Mouse (Mus musculus) skeletal muscle tissue, adult 2 months (tissue): ENCODE measurements around the gene 4933428G20Rik.

Source experiments
- DNase-seq: peaks from one replicate; pipeline ENCODE4 v3.0.0-alpha.2; 2012; ENCODE audit warnings: low read depth, low spot score

Gene 4933428G20Rik

DNA sequence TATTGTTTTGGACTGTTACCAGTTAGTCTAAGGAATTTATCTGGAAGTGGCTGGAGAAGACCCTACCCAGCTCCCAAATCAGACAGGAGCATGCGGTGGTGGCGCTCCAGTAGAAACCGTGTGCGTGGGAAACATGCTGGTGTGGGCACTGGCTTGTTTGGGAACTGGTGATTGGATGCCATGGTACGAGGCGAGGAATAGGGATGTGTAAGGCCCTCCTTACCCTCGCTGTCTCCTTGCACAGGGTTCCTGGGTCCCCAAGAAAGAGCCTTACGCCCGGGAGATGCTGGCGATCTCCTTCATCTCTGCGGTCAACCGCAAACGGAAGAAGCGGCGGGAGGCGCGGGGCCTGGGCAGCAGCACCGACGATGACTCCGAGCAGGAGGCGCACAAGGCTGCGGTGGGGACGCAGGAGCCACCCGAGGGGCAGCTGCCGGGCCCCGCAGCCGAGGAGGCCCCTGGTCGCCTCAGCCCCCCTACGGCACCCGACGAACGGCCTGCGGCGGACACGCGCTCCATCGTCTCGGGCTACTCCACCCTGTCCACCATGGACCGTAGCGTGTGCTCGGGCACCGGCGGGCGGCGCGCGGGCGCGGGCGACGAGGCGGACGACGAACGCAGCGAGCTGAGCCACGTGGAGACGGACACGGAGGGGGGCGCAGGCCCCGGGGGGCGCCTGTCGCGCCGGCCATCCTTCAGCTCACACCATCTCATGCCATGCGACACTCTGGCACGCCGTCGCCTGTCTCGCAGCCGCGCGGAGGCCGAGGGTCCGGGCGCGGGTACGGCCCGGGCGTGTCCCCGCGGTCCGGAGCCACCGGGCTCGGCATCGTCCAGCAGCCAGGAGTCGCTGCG, at the start of gene 4933428G20Rik:
Gene 4933428G20Rik, minus strand, starts transcription at position 476 of the 855 bp plus-strand sequence.
- DNase-seq = no peak

DNA sequence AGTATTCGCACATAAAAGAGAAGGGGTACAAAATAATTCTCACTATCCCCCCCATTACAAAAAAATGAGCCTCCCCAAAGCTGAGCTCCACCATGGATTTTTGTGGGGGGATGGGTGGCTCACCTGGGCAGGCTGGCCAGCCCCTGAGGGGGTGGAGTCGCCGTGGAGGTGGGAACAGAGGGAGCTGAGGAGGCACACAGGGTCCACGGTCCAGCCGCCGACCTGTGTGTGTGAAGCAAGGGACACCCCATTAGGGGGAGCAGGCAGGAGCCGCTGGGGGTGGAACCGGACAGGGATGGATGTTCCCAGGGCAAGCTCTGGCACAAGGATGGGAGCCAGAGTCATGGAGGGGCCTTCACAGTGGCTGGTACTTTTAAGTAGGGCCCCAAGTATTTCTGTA, 48.6 kb upstream of the 4933428G20Rik start:
- DNase-seq = no peak

DNA sequence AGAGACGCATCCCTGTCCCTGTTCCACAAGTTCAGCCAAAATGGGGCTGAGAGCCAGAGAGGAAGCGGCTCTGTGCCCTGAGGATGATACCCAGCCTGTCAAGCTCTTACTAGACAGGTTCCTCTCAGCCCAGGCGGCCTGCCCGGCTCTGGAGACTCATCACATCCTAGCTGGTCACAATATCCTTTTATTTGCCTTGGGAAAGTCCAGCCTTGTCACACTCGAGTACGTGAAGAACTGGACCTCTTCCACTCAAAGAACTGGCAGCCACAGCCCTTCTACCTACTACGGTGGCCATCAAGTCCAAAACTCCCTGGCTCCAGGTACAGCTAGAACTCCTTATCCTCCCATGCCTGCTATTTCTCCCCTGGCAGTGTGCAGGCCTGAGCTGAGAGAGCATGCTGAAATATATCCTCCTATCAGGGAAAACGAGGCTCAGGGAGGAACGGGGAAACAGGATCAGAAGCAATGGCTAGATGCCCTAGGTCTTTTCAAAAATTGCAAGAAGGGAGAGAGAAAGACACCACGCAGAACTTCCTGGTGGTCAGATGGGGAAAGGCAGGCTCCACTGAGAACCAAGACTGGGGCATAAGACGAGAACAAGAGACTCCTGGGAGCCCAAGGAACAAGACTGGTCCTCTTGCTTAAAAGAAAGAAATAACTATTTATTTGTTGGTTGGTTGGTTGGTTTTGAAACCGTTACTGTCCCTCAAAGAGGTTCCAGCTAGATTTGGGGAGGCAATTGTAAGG, 48.0 kb upstream of the 4933428G20Rik start:
- no peak for DNase-seq

DNA sequence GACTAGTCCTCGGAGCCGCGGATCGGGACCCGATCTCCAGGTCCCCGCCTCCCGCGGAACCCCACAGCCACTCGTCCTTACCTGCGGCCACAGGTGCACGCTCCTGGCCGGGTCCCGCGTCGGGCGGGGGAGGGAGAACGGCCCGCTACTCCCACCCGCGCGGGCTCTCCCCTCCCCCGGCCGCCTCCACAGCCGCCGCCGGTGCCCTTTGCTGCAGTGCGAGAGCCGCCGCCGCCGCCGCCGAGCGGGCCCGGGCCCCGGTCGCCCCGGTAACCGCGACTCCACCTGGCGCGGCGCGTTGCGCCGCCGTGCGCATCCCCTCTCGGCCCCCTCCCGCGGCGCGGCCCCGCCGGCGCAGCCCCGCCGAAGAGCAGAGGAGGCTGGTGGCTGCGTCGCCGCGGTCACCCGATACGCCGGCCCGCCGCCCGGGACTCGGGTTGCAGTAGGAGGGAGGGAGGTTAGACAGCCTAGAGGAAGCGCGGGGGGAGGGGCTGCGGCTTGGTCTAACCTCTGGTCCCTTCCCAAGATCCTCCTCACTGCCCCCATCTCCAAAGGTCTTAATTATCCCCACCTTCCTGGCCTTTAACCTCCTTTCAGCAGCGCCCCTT, 46.8 kb upstream of the 4933428G20Rik start:
- DNase-seq = peak; percentile 45

DNA sequence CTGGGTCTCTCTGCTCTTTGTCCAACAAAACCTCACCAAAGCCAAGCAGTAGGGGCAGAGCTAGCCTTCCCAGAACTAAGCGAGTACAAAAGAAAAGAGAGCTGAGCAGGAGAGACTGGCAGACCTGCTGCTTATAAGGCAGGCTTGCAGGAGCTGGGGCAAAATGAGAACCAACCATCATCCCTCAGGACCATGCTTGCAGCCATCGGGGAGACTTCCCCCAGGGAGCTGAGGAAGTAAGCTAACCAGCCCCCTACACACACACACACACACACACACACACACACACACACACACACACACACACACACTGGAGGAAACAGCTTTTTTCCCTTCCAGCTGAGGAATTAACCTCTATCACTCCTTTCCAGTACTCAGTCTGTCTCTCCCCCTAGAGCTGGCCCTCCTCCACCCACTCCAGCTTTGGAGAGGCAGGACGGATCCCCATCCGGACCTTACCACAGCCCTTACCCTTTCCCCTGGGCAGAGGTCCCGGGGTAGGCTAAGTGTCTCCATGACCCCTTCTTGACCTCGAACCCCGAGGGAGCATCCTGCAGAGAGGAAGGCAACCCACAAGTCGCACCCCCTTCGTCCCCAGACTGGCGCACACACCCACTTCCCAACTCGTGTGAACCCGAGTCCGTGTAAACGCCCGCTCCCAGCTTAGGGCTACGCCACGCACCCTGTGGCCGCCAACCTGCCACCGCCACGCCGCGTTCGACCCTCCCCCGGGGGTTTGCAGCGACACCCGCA, 45.8 kb upstream of the 4933428G20Rik start:
- no peak for DNase-seq

GRCm38 (mm10) chr11:97543883-97544282, 43.7 kb upstream of the 4933428G20Rik start:
- DNase-seq = no peak

- DNase-seq = no peak
Observed at GRCm38 (mm10) chr11:97543181-97543733, 43.1 kb upstream of the 4933428G20Rik start.

GRCm38 (mm10) chr11:97542171-97543150, 42.3 kb upstream of the 4933428G20Rik start:
- DNase-seq = no peak

DNA sequence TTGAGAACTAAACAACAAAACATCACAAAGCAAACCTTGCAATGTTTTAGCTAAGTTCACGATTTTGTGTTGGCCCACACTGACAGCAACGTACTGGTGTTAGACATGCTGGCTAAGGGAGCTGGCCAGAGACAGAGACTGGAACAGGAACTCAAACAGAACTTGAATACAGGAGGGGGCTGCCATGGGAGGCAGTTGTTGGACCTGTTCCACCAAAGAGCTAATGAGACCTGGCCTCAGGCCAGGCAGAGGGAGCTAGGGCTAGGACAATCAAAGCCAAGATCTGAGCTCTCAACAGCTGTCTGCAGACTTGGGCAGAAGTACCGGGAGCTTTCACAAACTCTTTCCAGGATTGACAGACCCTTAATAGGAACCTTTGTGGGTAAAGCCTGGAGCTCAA, 40.5 kb upstream of the 4933428G20Rik start:
- no peak for DNase-seq

DNA sequence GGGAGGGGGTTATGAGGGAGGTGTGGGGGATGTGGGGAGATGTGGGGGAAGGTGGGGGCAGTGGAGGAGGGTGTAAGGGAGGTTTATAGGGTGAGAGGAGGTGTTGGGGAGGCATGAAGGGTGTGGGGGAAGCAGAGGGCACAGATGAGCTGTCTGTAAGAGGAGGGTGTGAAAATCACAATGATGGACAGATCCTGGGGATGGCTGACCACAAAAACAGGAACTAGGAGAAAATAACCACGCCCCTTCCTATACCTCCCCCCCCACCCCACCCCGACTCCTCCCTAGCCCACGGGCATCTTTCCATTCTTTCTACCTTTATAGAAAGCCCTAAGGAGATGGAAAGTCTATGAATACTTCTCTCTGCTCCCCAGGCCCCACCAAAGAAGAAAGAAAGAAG, 40.0 kb upstream of the 4933428G20Rik start:
- no peak for DNase-seq

GRCm38 (mm10) chr11:97539622-97540021, 39.5 kb upstream of the 4933428G20Rik start:
- no peak for DNase-seq

- no peak for DNase-seq
Observed at GRCm38 (mm10) chr11:97537580-97538089, 37.5 kb upstream of the 4933428G20Rik start.

GRCm38 (mm10) chr11:97536835-97537579, 36.9 kb upstream of the 4933428G20Rik start:
- DNase-seq = no peak

DNA sequence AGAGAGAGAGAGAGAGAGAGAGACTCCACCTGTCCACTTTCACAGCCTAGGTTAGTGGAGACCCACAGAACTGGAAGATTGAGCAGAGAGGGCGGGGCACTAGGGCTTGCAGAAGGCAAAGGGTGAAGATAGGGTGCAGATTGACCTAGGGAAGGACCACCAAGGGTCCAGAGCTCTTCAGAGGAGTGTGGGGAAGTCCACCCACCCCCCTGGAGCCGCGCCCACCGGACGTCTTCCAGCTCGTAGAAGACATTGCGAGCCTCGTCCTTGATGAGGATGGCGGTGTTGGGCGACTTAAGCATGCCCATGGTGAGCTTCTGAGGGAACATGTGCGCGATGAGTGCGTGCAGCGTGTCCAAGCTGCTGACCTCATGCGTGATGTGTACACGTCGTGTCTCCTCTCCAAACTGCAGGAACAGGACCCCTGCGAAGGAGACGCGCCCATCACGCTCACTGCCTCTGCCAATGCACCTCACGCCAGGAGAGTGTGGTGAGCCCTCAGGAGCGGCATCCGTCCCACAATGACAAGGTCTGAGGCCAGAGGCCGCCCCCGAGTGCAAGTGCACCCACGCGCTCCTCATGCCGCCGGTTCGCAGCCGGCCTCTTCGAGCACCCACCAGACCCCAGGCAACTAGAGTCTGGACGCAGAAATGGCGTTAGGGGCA, 36.1 kb upstream of the 4933428G20Rik start:
- no peak for DNase-seq

DNA sequence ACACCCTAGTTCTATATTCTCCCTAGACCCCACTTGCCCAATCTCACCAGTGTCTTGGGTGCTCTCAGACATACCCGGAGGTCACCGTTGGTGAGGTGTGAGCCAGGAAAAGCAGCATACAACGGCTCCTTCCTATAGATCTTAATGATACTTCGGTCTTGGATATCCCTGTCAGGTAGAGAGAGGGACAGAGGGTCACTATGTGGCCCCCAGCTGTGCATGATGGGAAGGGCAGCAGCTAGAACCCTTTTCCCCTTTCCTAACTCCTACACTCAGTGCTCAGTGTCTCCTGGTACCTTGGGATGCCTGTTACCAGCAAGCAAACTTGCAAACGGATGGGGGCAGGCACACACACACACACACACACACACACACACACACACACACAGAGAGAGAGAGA, 35.5 kb upstream of the 4933428G20Rik start:
- DNase-seq = no peak

GRCm38 (mm10) chr11:97535308-97535630, 35.1 kb upstream of the 4933428G20Rik start:
- DNase-seq = no peak

DNA sequence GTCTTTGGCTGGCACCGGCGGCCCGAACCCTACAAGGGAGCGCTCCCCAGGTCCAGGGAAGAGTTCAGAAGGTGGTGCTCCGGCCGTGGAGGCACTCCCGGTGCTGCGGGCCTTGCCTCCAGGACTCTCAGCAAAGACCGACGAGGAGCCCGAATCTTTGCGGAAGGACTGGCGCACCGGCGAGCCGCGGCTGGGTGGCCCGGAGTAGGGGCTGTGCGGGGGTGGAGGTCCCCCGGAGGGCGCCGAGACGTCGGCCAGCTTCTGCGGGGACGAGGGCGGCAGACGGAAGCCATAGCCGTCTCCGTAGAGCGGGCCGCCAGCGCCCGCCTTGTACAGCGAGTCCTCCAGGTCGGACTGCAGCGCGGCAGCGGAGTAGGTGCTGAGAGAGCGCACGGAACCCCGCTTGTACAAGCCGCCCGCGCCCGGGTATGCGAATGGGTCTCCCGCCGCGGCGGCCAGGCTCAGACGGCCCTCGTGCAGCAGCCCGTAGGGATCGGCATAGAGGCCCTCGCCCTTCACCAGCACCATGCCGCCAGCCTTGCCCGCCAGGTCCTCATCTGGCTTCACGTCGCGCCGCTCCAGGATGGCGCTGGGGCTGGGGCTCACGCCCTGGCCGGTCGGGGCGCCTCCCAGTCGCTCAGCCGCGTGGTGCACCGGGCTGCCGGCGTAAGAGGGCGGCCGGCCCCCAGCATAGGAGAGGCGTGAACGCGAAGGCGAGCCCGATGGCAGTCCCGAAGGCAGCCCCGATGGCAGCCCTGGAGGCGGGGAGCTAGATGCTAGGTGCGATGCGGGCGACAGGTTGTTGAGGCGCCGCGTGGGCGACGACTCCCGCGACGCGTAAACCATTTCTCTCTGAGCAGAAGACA, 34.5 kb upstream of the 4933428G20Rik start:
- DNase-seq = no peak

- no peak for DNase-seq
Observed at GRCm38 (mm10) chr11:97533653-97534052, 33.5 kb upstream of the 4933428G20Rik start.
